Mouse (Mus musculus): ENCODE data around the gene Dock10. TPM values are rescaled to one million over a fixed set of nuclear protein-coding genes. Genes with fewer than 3 reads are reported as not detected.

The Dock10 gene
- polyA plus RNA-seq (2017; shearing (Covaris generic)): 232 TPM

DNA sequence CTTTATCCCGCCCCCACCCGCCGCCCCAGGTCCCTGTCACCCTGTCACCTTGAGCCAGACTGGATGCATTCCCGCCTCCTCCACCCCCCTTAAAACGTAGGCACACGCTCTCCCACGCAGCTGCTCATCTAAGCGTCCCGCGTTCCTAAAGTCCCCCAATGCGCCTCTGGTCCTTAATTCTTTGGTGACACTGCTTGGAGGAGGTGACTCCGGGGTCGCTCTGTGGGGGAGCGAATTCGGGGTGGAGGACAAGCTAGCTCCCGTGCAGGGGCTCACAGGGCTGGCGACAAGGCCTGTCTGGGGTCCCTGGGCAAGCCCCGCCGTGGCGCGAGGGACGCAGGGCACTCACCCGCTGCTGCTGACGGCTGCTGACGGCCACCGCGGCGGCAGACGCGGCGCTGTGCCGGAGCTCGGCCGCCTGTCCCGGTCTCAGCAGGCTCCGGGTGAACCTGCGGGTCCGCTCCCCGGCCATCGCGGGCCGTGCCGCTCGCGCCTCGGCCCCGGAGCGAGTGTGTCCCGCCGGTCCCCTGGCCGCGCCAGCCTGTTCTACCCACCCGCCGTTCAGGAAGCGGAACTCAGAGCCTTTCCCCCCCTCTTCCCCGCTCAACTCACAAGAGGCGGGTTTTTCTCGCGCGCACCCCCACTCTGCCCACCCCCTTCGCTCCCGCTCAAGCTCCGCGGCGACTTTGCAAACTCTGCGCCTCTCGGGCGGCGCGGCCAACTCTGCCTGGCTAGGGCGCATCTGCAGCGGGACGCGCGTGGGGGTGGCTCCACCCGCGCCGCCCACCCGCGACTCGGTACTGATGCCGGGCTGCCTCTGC, at the start of gene Dock10:
Dock10 (minus strand) TSS at position 551 of the 821 bp plus-strand sequence.

GRCm38 (mm10) chr1:80461348-80461747, 297.0 kb downstream of the Dock10 start, which contains the start of gene Gm45261:
TSS of gene Gm45261 (minus strand) at chr1:80461448.

